In the genomic region with DNA sequence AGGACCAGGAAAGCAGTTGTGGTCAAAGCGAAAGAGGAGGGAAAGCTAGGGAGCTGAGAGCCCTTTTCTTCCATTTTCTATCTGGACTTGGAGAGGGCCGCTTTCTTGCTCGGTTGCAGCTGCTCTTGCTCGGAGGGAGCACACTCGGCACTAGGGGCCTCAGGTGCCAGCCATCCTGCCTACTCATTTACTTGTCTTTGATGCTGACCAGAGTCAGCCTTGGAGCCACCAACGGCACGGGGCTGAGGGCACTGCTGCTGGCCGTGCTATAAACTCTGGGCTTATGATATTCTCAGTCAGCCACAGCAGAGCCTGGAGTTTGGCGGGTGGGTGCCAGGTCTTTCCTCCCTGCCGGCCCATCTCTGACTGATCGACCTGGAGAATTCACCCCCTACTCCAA, we compare ENCODE assay signal across 8 mouse cellular contexts. TPM values are rescaled to one million over a fixed set of nuclear protein-coding genes. Genes with fewer than 3 reads are reported as not detected.
DNase-seq lines count a peak whose midpoint lies in the region; ATAC-seq and TF ChIP-seq lines count a peak whose summit lies in the region.

No protein-coding gene starts in this region.

- H3K9me3 ChIP-seq in forebrain, embryonic 16.5 days (ENCODE audit: control insufficient read depth, low read length) = no peaks in the 10 kb centered on the region
- H3K9me3 ChIP-seq in liver, embryonic 14.5 days (ENCODE audit: control insufficient read depth, low read length) = no peaks in the 10 kb centered on the region

- no peak for TF ChIP-seq EP300 in liver, embryonic 14.5 days (IDR thresholded peaks at IDR 0.05; ENCODE audit: low read depth)

- no peak for TF ChIP-seq CTCF in liver, embryonic 14.5 days (IDR thresholded peaks at IDR 0.05; ENCODE audit: low read depth)

- peaks cover 28% of the 10 kb centered on the region for H3K4me1 ChIP-seq in brown adipose tissue, adult 24 weeks (ENCODE audit: control insufficient read depth, insufficient read depth, insufficient read length, low read length)
- H3K4me1 ChIP-seq in forebrain, embryonic 16.5 days (replicated peaks; ENCODE audit: control insufficient read depth, insufficient read depth, low read length) = peaks cover 68% of the 10 kb centered on the region
- H3K4me1 ChIP-seq in liver, embryonic 14.5 days (replicated peaks; ENCODE audit: control insufficient read depth in 2 of 2, insufficient read depth in 2 of 2, low read length in 1 of 2) = peaks cover 76 to 80% of the 10 kb centered on the region in 2 experiments

- under 1% methylated on average over 11 of the region's 11 CpGs for WGBS in forebrain, embryonic 16.5 days
- WGBS in liver, embryonic 14.5 days (ENCODE audit: insufficient replicate concordance) = under 1% methylated on average over 11 of the region's 11 CpGs

- H3K36me3 ChIP-seq in forebrain, embryonic 16.5 days (ENCODE audit: control insufficient read depth, insufficient read depth) = no peaks in the 10 kb centered on the region
- peaks cover 7% of the 10 kb centered on the region for H3K36me3 ChIP-seq in liver, embryonic 14.5 days (replicated peaks; ENCODE audit: control insufficient read depth, insufficient read depth, low read depth)

- H3K27ac ChIP-seq in brown adipose tissue, adult 24 weeks (replicated peaks; ENCODE audit: low read depth, low read length) = peak overlapping the region; percentile 66
- H3K27ac ChIP-seq in forebrain, embryonic 16.5 days (ENCODE audit: low read length) = peak overlapping the region; percentile 93
- peak overlapping the region; percentile 83 for H3K27ac ChIP-seq in liver, embryonic 14.5 days

- ATAC-seq in forebrain, embryonic 16.5 days = no peak; the same call in 1 of the 2 replicates
- ATAC-seq in liver, embryonic 14.5 days (ENCODE audit: insufficient read depth) = peak; percentile 24; the same call in 1 of the 2 replicates

- H3K9ac ChIP-seq in forebrain, embryonic 16.5 days (replicated peaks; ENCODE audit: low read depth, low read length) = peak overlapping the region; percentile 79
- H3K9ac ChIP-seq in liver, embryonic 14.5 days (replicated peaks) = peak overlapping the region; percentile 95

- H3K4me2 ChIP-seq in forebrain, embryonic 16.5 days (ENCODE audit: low read length) = peak overlapping the region; percentile 85
- peak overlapping the region; percentile 87 for H3K4me2 ChIP-seq in liver, embryonic 14.5 days (ENCODE audit: low read depth)

- peak; percentile 38 to 55 for DNase-seq in kidney, postnatal 4 days
- no peak for DNase-seq in kidney, postnatal 25 days
- no peak for DNase-seq in liver, embryonic 14.5 days (ENCODE audit: low read depth in 3 of 3, low spot score in 3 of 3)
- no peak for DNase-seq in right cerebral cortex, postnatal 10 days (ENCODE audit: low spot score in 2 of 2)
- no peak for DNase-seq in right cerebral cortex, postnatal 25 days
- DNase-seq in lung, postnatal 25 days (ENCODE audit: low spot score) = no peak

- H3K27me3 ChIP-seq in forebrain, embryonic 16.5 days (replicated peaks; ENCODE audit: control insufficient read depth, insufficient read depth, low read length) = no peaks in the 10 kb centered on the region
- no peaks in the 10 kb centered on the region for H3K27me3 ChIP-seq in liver, embryonic 14.5 days (ENCODE audit: control insufficient read depth, insufficient read depth, low read length)

- H3K4me3 ChIP-seq in brown adipose tissue, adult 24 weeks (ENCODE audit: insufficient read depth, low read depth, low read length) = peak overlapping the region; percentile 87
- H3K4me3 ChIP-seq in forebrain, embryonic 16.5 days (replicated peaks; ENCODE audit: low read length) = peak overlapping the region; percentile 65
- peak overlapping the region; percentile 77 to 86 for H3K4me3 ChIP-seq in liver, embryonic 14.5 days (ENCODE audit: insufficient read depth in 1 of 2, low read depth in 2 of 2, low read length in 2 of 2)

RNA-seq across cellular contexts. Expression of a gene that starts 12.2 kb away (rescaled TPM):
- polyA plus RNA-seq in brown adipose tissue, adult 24 weeks (2012; ENCODE audit: insufficient read depth, insufficient read length, missing spikeins) = 13.1 and 15.1 TPM in 2 replicates
- 20.6 and 26.6 TPM in 2 replicates for polyA plus RNA-seq in forebrain, embryonic 16.5 days (2015; fragmentation: Nextera tagmentation; extraction: Ambion mirVana)
- 6.1 and 6.4 TPM in 2 replicates for polyA plus RNA-seq in liver, embryonic 14.5 days (2012; rRNA removed)
- polyA plus RNA-seq in liver, embryonic 14.5 days (2014; fragmentation: Nextera tagmentation; extraction: Ambion mirVana) = 8.5 and 9.9 TPM in 2 replicates

RNA-seq across cellular contexts. Expression of a gene that starts 33.8 kb away (rescaled TPM):
- polyA plus RNA-seq in brown adipose tissue, adult 24 weeks (2012; ENCODE audit: insufficient read depth, insufficient read length, missing spikeins) = 56.7 and 63.4 TPM in 2 replicates
- 26.5 and 26.7 TPM in 2 replicates for polyA plus RNA-seq in forebrain, embryonic 16.5 days (2015; fragmentation: Nextera tagmentation; extraction: Ambion mirVana)
- 43.1 and 45.9 TPM in 2 replicates for polyA plus RNA-seq in liver, embryonic 14.5 days (2012; rRNA removed)
- 90.6 and 94.2 TPM in 2 replicates for polyA plus RNA-seq in liver, embryonic 14.5 days (2014; fragmentation: Nextera tagmentation; extraction: Ambion mirVana)

RNA-seq across cellular contexts. Expression of a gene that starts 33.8 kb away (rescaled TPM):
- 0.71 and 2.9 TPM in 2 replicates for polyA plus RNA-seq in brown adipose tissue, adult 24 weeks (2012; ENCODE audit: insufficient read depth, insufficient read length, missing spikeins)
- polyA plus RNA-seq in forebrain, embryonic 16.5 days (2015; fragmentation: Nextera tagmentation; extraction: Ambion mirVana) = 3.4 and 3.9 TPM in 2 replicates
- 1.3 TPM in 2 replicates for polyA plus RNA-seq in liver, embryonic 14.5 days (2012; rRNA removed)
- 1.1 and 1.2 TPM in 2 replicates for polyA plus RNA-seq in liver, embryonic 14.5 days (2014; fragmentation: Nextera tagmentation; extraction: Ambion mirVana)

RNA-seq across cellular contexts. Expression of a gene that starts 47.3 kb away (rescaled TPM):
- not detected in 2 replicates for polyA plus RNA-seq in brown adipose tissue, adult 24 weeks (2012; ENCODE audit: insufficient read depth, insufficient read length, missing spikeins)
- polyA plus RNA-seq in forebrain, embryonic 16.5 days (2015; fragmentation: Nextera tagmentation; extraction: Ambion mirVana) = 1.0 and 1.2 TPM in 2 replicates
- 0.11 and 0.23 TPM in 2 replicates for polyA plus RNA-seq in liver, embryonic 14.5 days (2012; rRNA removed)
- polyA plus RNA-seq in liver, embryonic 14.5 days (2014; fragmentation: Nextera tagmentation; extraction: Ambion mirVana) = 0.18 and 0.20 TPM in 2 replicates

Comparison
In these comparisons a context has a peak if more than half of its experiments do, and no peak if none do; other contexts are left out.
1. DNase-seq: peak in kidney, postnatal 4 days (2 of 2); none in kidney, postnatal 25 days (0 of 2), liver, embryonic 14.5 days (0 of 3), right cerebral cortex, postnatal 10 days (0 of 2), right cerebral cortex, postnatal 25 days (single experiment) and lung, postnatal 25 days (single experiment).
2. Peak in every context shown above with its lines, with median percentiles within 50 percentile points of each other: H3K27ac ChIP-seq and H3K4me3 ChIP-seq.